Mouse (Mus musculus) limb, embryonic 14.5 days (tissue): ENCODE measurements at regions not wholly inside any gene's neighbourhood (a gene's known extent, or its start where the extent isn't known, plus 50 kb on each side); places are given as distances from the start of the nearest gene placed in this dataset.

Experiments
- ATAC-seq: fragments of 200-750 bp; cut with Nextera tagmentation; 2 replicates; pipeline ENCODE4 v1.8.0; 2017; ENCODE audit warnings: low read depth, moderate number of reproducible peaks, moderate TSS enrichment; ENCODE audit not compliant: low FRiP score
- DNase-seq: peaks from one replicate; pipeline ENCODE4 v3.0.0-alpha.2; 2015; ENCODE audit warnings: low spot score
- H3K27ac ChIP-seq: fragments of 300-500 bp; sonication (generic); replicated peaks from 2 replicates; pipeline ENCODE4 v1.5.1; 2014; ENCODE audit warnings: low read depth, mild to moderate bottlenecking, low read length, moderate library complexity, mixed read lengths
- H3K27me3 ChIP-seq: fragments of 300-500 bp; sonication (generic); 2 replicates; pipeline ENCODE4 v1.6.1; 2014; ENCODE audit warnings: low read length, mixed read lengths; ENCODE audit not compliant: control insufficient read depth, insufficient read depth
- H3K36me3 ChIP-seq: fragments of 300-500 bp; sonication (generic); 2 replicates; pipeline ENCODE4 v1.6.1; 2014; ENCODE audit warnings: mild to moderate bottlenecking, low read length, moderate library complexity, mixed read lengths; ENCODE audit not compliant: control insufficient read depth, insufficient read depth
- H3K4me1 ChIP-seq: fragments of 300-500 bp; sonication (generic); 2 replicates; pipeline ENCODE4 v1.6.1; 2014; ENCODE audit warnings: antibody characterized with exemption, low read length, mixed read lengths; ENCODE audit not compliant: control insufficient read depth, insufficient read depth
- H3K4me2 ChIP-seq: fragments of 300-500 bp; sonication (generic); replicated peaks from 2 replicates; pipeline ENCODE4 v1.6.1; 2014; ENCODE audit warnings: low read depth, mild to moderate bottlenecking, low read length, moderate library complexity; ENCODE audit not compliant: severe bottlenecking
- H3K4me3 ChIP-seq: fragments of 300-500 bp; sonication (generic); replicated peaks from 2 replicates; pipeline ENCODE4 v1.5.1; 2014; ENCODE audit warnings: low read length
- H3K9ac ChIP-seq: fragments of 300-500 bp; sonication (generic); 2 replicates; pipeline ENCODE4 v1.6.1; 2014; ENCODE audit warnings: mild to moderate bottlenecking, low read depth, low read length, moderate library complexity; ENCODE audit not compliant: severe bottlenecking
- H3K9me3 ChIP-seq: fragments of 300-500 bp; sonication (generic); 2 replicates; pipeline ENCODE4 v1.6.1; 2016; ENCODE audit warnings: low read length; ENCODE audit not compliant: control insufficient read depth
- POLR2A ChIP-seq: fragments of 200-500 bp; IDR thresholded peaks from 2 replicates; pipeline ENCODE4 v1.8.0; 2012; ENCODE audit warnings: inconsistent platforms, mild to moderate bottlenecking, moderate library complexity, borderline replicate concordance; ENCODE audit not compliant: insufficient read depth, insufficient read length; ENCODE audit errors: extremely low read depth
- WGBS: fragments of 180-500 bp; shearing (Covaris S2); extraction: QIAGEN DNeasy Blood & Tissue Kit; methylation state at CpG from one replicate; pipeline ENCODE4 v1.1.7; 2014; 5-methylcytosine and 5-hydroxymethylcytosine counted together

DNA sequence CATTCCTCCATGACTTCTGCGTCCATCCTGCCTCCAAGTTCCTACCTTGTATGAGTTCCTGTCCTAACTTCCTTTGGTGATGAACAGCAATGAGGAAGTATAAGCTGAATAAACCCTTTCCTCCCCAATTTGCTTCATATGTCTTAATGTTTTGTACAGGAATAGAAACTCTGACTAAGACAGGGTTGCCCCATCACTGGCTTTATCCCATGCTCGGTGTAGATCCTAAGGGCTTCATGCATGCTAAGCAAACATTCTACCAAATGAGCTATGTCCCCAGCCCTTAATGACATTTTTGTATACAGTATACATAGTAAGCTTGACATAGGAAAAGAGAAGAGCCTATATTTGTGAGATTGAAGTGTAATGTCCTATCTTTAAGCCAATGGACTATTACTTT, 54.7 kb upstream of the Mycbp2 start:
- H3K4me1 ChIP-seq, result no peaks in the 10 kb centered on the region
- H3K9me3 ChIP-seq, result no peaks in the 10 kb centered on the region
- no peak overlapping the region for H3K4me3 ChIP-seq
- no peak for TF ChIP-seq POLR2A
- H3K27me3 ChIP-seq, result no peaks in the 10 kb centered on the region
- WGBS, result 92% methylated on average over 2 of the region's 2 CpGs
- no peak overlapping the region for H3K9ac ChIP-seq
- H3K4me2 ChIP-seq, result no peak overlapping the region
- H3K36me3 ChIP-seq, result no peaks in the 10 kb centered on the region
- no peak for ATAC-seq
- no peak for DNase-seq
- no peak overlapping the region for H3K27ac ChIP-seq

DNA sequence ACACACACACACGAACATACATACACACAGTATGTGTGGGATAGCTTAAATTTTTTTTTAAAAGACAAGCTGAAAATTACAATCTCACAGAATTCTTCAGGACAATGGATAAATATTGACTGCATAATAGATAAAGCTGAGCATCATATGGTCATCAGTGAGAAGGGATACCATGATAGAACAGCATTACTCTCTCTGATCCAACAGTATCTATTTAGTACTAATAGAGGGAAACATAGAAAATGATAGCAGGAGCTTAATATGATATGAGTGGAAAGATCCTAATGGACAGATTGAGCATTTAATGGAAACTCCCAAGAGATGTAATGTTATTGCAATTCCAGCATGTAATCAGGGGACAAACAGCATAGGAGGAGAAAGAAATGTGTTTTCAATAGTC, 51.8 kb upstream of the Mycbp2 start:
- WGBS, result 72% methylated on average over 1 of the region's 1 CpGs
- no peak overlapping the region for H3K27ac ChIP-seq
- no peaks in the 10 kb centered on the region for H3K36me3 ChIP-seq
- H3K4me2 ChIP-seq, result no peak overlapping the region
- no peak for DNase-seq
- H3K9ac ChIP-seq, result no peak overlapping the region
- H3K27me3 ChIP-seq, result no peaks in the 10 kb centered on the region
- no peaks in the 10 kb centered on the region for H3K4me1 ChIP-seq
- no peak for ATAC-seq
- TF ChIP-seq POLR2A, result no peak
- no peak overlapping the region for H3K4me3 ChIP-seq
- H3K9me3 ChIP-seq, result no peaks in the 10 kb centered on the region
